Mouse (Mus musculus): ENCODE data around the gene Lgals9. TPM values are rescaled to one million over a fixed set of nuclear protein-coding genes. Genes with fewer than 3 reads are reported as not detected.
"Not testable (repeated sequence)": the region's sequence is repeated elsewhere in the genome, so short reads cannot be mapped to it uniquely, and the experiment has no call there.

The Lgals9 gene
- polyA plus RNA-seq, 1 experiment from 2014 or later = 71.1 TPM

GRCm38 (mm10) chr11:79017161-79017606 lies 32.4 kb upstream of the Lgals9 start:
- 73% methylated on average over 7 of the region's 7 CpGs for WGBS
- Histone ChIP-seq H3K27ac (no peak overlapping the region), H3K36me3 (peaks cover 36% of the 10 kb centered on the region), H3K9ac (no peak overlapping the region), H3K27me3 (replicated peaks) (no peaks in the 10 kb centered on the region), H3K4me2 (replicated peaks) (no peak overlapping the region), H3K9me3 (no peaks in the 10 kb centered on the region), H3K4me1 (replicated peaks) (peaks cover 19% of the 10 kb centered on the region), H3K4me3 (replicated peaks) (no peak overlapping the region)
- ATAC-seq = no peak

GRCm38 (mm10) chr11:79016236-79016635 lies 31.5 kb upstream of the Lgals9 start:
- Histone ChIP-seq H3K27ac (no peak overlapping the region), H3K4me1 (replicated peaks) (peaks cover 19% of the 10 kb centered on the region), H3K9ac (peak overlapping the region; percentile 11; the same call in 1 of the 2 replicates), H3K4me2 (replicated peaks) (no peak overlapping the region), H3K27me3 (replicated peaks) (no peaks in the 10 kb centered on the region), H3K4me3 (replicated peaks) (no peak overlapping the region), H3K9me3 (no peaks in the 10 kb centered on the region), H3K36me3 (peaks cover 32% of the 10 kb centered on the region)
- ATAC-seq = no peak
- WGBS = 52% methylated on average over 12 of the region's 12 CpGs

GRCm38 (mm10) chr11:79015660-79016215 lies 31.0 kb upstream of the Lgals9 start:
- Histone ChIP-seq H3K4me1 (replicated peaks) (peaks cover 19% of the 10 kb centered on the region), H3K27ac (no peak overlapping the region), H3K9me3 (no peaks in the 10 kb centered on the region), H3K4me2 (replicated peaks) (no peak overlapping the region), H3K4me3 (replicated peaks) (no peak overlapping the region), H3K9ac (no peak overlapping the region), H3K27me3 (replicated peaks) (no peaks in the 10 kb centered on the region), H3K36me3 (peaks cover 27% of the 10 kb centered on the region)
- ATAC-seq = no peak
- 86% methylated on average over 24 of the region's 24 CpGs for WGBS

- Histone ChIP-seq H3K27me3 (replicated peaks) (no peaks in the 10 kb centered on the region), H3K27ac (peak overlapping the region; percentile 7; the same call in 1 of the 2 replicates), H3K36me3 (peaks cover 17% of the 10 kb centered on the region; the same call in 1 of the 2 replicates), H3K4me1 (replicated peaks) (peaks cover 19% of the 10 kb centered on the region), H3K4me2 (replicated peaks) (no peak overlapping the region), H3K9me3 (no peaks in the 10 kb centered on the region), H3K4me3 (replicated peaks) (no peak overlapping the region), H3K9ac (no peak overlapping the region)
- ATAC-seq = no peak
- 52% methylated on average over 15 of the region's 15 CpGs for whole genome bisulfite sequencing
Observed at GRCm38 (mm10) chr11:79014602-79015325, 30.0 kb upstream of the Lgals9 start.

- Histone ChIP-seq H3K27ac (no peak overlapping the region), H3K4me2 (replicated peaks) (no peak overlapping the region), H3K27me3 (replicated peaks) (no peaks in the 10 kb centered on the region), H3K4me1 (replicated peaks) (peaks cover 19% of the 10 kb centered on the region), H3K9me3 (no peaks in the 10 kb centered on the region), H3K9ac (no peak overlapping the region), H3K36me3 (peaks cover 12% of the 10 kb centered on the region; the same call in 1 of the 2 replicates), H3K4me3 (replicated peaks) (no peak overlapping the region)
- ATAC-seq = 0 out of 2 replicates have a peak, but pooled peaks have one; percentile 34
- WGBS = 51% methylated on average over 9 of the region's 9 CpGs
Observed at GRCm38 (mm10) chr11:79013806-79014205, 29.1 kb upstream of the Lgals9 start.

- Histone ChIP-seq H3K9me3 (no peaks in the 10 kb centered on the region), H3K4me3 (replicated peaks) (no peak overlapping the region), H3K4me1 (replicated peaks) (peaks cover 24% of the 10 kb centered on the region), H3K27me3 (replicated peaks) (no peaks in the 10 kb centered on the region), H3K36me3 (peaks cover 6% of the 10 kb centered on the region; the same call in 1 of the 2 replicates), H3K9ac (no peak overlapping the region), H3K27ac (no peak overlapping the region), H3K4me2 (replicated peaks) (no peak overlapping the region)
- ATAC-seq = no peak
Observed at GRCm38 (mm10) chr11:79013056-79013455, 28.3 kb upstream of the Lgals9 start.

GRCm38 (mm10) chr11:79012529-79012928 lies 27.8 kb upstream of the Lgals9 start:
- Histone ChIP-seq H3K36me3 (0 out of 2 replicates have a peak, but pooled peaks cover 3% of the 10 kb centered on the region), H3K9me3 (no peaks in the 10 kb centered on the region)

GRCm38 (mm10) chr11:79008891-79009290 lies 24.1 kb upstream of the Lgals9 start:
- ATAC-seq = no peak
- no peak overlapping the region for H3K27ac ChIP-seq
- peaks cover 13% of the 10 kb centered on the region for H3K4me1 ChIP-seq (replicated peaks)
- H3K9ac ChIP-seq = no peak overlapping the region
- 83% methylated on average over 7 of the region's 7 CpGs for WGBS
- no peak overlapping the region for H3K4me2 ChIP-seq (replicated peaks)
- H3K9me3 ChIP-seq = no peaks in the 10 kb centered on the region
- no peak overlapping the region for H3K4me3 ChIP-seq (replicated peaks)
- no peaks in the 10 kb centered on the region for H3K27me3 ChIP-seq (replicated peaks)
- no peaks in the 10 kb centered on the region for H3K36me3 ChIP-seq

More at GRCm38 (mm10) chr11:79012529-79012928, 27.8 kb upstream of the Lgals9 start:
- WGBS = 88% methylated on average over 2 of the region's 2 CpGs
- Histone ChIP-seq H3K4me1 (replicated peaks) (peaks cover 27% of the 10 kb centered on the region), H3K27ac (no peak overlapping the region), H3K4me2 (replicated peaks) (no peak overlapping the region), H3K9ac (no peak overlapping the region), H3K4me3 (replicated peaks) (no peak overlapping the region), H3K27me3 (replicated peaks) (no peaks in the 10 kb centered on the region)
- ATAC-seq = no peak

- H3K27ac ChIP-seq = 0 out of 2 replicates have a peak overlapping the region, but pooled peaks have one; percentile 7
- no peaks in the 10 kb centered on the region for H3K27me3 ChIP-seq (replicated peaks)
- H3K4me1 ChIP-seq (replicated peaks) = peaks cover 20% of the 10 kb centered on the region
- no peaks in the 10 kb centered on the region for H3K9me3 ChIP-seq
- no peak overlapping the region for H3K4me3 ChIP-seq (replicated peaks)
- H3K36me3 ChIP-seq = no peaks in the 10 kb centered on the region
- H3K4me2 ChIP-seq (replicated peaks) = no peak overlapping the region
- WGBS = 73% methylated on average over 6 of the region's 6 CpGs
- ATAC-seq = peak; percentile 40
- no peak overlapping the region for H3K9ac ChIP-seq
Observed at GRCm38 (mm10) chr11:79008007-79008775, 23.4 kb upstream of the Lgals9 start.

- ATAC-seq; H3K4me3 ChIP-seq (replicated peaks); H3K9me3 ChIP-seq; H3K36me3 ChIP-seq; H3K9ac ChIP-seq; H3K27ac ChIP-seq; H3K4me2 ChIP-seq (replicated peaks); H3K27me3 ChIP-seq (replicated peaks): not testable (repeated sequence)
- WGBS = 64% methylated on average over 3 of the region's 3 CpGs
- H3K4me1 ChIP-seq (replicated peaks) = peaks cover 26% of the 10 kb centered on the region
Observed at GRCm38 (mm10) chr11:79007356-79007755, 22.6 kb upstream of the Lgals9 start.

GRCm38 (mm10) chr11:79006417-79006816 lies 21.7 kb upstream of the Lgals9 start:
- Histone ChIP-seq H3K27ac (no peak overlapping the region), H3K9ac (no peak overlapping the region), H3K27me3 (replicated peaks) (no peaks in the 10 kb centered on the region), H3K4me2 (replicated peaks) (no peak overlapping the region), H3K9me3 (no peaks in the 10 kb centered on the region), H3K4me1 (replicated peaks) (peaks cover 32% of the 10 kb centered on the region), H3K4me3 (replicated peaks) (no peak overlapping the region), H3K36me3 (no peaks in the 10 kb centered on the region)
- peak; percentile 9; the same call in 1 of the 2 replicates for ATAC-seq
- WGBS = 42% methylated on average over 5 of the region's 5 CpGs

Data from intestine, embryonic 15.5 days (tissue).